Mouse (Mus musculus) ES-Bruce4 (cell line): Measurements from ENCODE around the gene Gm21865. TPM values are rescaled to one million over a fixed set of nuclear protein-coding genes. Genes with fewer than 3 reads are reported as not detected.
"Not testable (repeated sequence)": the region's sequence is repeated elsewhere in the genome, so short reads cannot be mapped to it uniquely, and the experiment has no call there.

Experiments
- H3K27ac ChIP-seq: 2 replicates; pipeline ENCODE4 v1.5.1; 2012; ENCODE audit warnings: low read length, inconsistent platforms; ENCODE audit not compliant: insufficient read depth
- H3K27me3 ChIP-seq: 2 replicates; pipeline ENCODE4 v1.6.1; 2012; ENCODE audit warnings: mild to moderate bottlenecking, low read length, inconsistent platforms; ENCODE audit not compliant: control insufficient read depth, poor library complexity, insufficient read depth, severe bottlenecking
- H3K36me3 ChIP-seq: 2 replicates; pipeline ENCODE4 v1.6.1; 2012; ENCODE audit warnings: inconsistent platforms, mild to moderate bottlenecking, low read length, moderate library complexity; ENCODE audit not compliant: control insufficient read depth, poor library complexity, insufficient read depth, severe bottlenecking
- H3K4me1 ChIP-seq: one replicate; pipeline ENCODE4 v1.8.1; 2011; ENCODE audit warnings: low read length; ENCODE audit not compliant: control insufficient read depth, insufficient read depth
- H3K4me3 ChIP-seq: 2 replicates; pipeline ENCODE4 v1.5.1; 2011; ENCODE audit warnings: low read depth, mild to moderate bottlenecking, low read length
- H3K9ac ChIP-seq: 2 replicates; pipeline ENCODE4 v1.6.1; 2012; ENCODE audit warnings: low read depth, mild to moderate bottlenecking, inconsistent platforms; ENCODE audit not compliant: poor library complexity, severe bottlenecking
- H3K9me3 ChIP-seq: replicated peaks from 2 replicates; pipeline ENCODE4 v1.6.1; 2012; ENCODE audit warnings: mild to moderate bottlenecking, low read length, inconsistent platforms; ENCODE audit not compliant: control insufficient read depth, poor library complexity, insufficient read depth, severe bottlenecking
- polyA plus RNA-seq: library from polyadenylated mRNA; stranded (reverse); fragments of >200 nt; gene quantifications from 2 replicates; pipeline ENCODE4 v1.2.4, GENCODE M21; 2011; ENCODE audit warnings: low read depth; ENCODE audit not compliant: missing spikeins, insufficient read depth, insufficient read length

Gm21865 gene
- polyA plus RNA-seq = not detected in 2 replicates

DNA sequence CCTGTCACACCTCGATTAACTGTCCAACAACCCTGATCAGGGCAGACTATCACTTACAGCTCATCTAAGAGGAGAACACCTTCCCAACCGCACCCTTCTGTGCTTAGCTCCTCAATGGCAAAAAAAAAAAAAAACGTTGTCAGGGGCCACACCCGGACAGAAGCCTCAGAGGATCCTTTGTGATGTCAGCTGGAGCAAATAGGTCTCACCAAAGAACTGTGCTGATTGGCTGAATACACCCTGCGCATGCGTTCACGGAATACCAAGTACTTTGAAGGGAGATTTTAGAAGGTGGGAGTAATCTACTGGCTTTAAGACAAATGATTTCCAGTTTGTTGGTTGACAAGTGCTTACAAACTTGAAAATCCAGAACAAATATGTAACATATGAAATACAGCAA lies at the start of gene Gm21865:
TSS of gene Gm21865 (minus strand) at position 101 of the 400 bp plus-strand sequence.
- H3K4me1 ChIP-seq, H3K27me3 ChIP-seq, H3K9me3 ChIP-seq, H3K4me3 ChIP-seq, H3K9ac ChIP-seq, H3K27ac ChIP-seq, H3K36me3 ChIP-seq: not testable (repeated sequence)

Other genes with a start within 250 kb of the Gm21865 start
- gene Gm21882, start 64.6 kb upstream of the Gm21865 start, polyA plus RNA-seq = not detected in 2 replicates